Mouse (Mus musculus): ENCODE measurements around the gene Psme2. TPM values are rescaled to one million over a fixed set of nuclear protein-coding genes. Genes with fewer than 3 reads are reported as not detected.
A peak's percentile ranks its signal among the peaks of the same experiment; 100 is the strongest.

Psme2 gene
- total RNA-seq, 2 experiments from 2014 or later = 43.2 to 44.6 TPM

GRCm38 (mm10) chr14:55567496-55567895 is 23.4 kb downstream of the Psme2 start:
- no peak for DNase-seq

DNA sequence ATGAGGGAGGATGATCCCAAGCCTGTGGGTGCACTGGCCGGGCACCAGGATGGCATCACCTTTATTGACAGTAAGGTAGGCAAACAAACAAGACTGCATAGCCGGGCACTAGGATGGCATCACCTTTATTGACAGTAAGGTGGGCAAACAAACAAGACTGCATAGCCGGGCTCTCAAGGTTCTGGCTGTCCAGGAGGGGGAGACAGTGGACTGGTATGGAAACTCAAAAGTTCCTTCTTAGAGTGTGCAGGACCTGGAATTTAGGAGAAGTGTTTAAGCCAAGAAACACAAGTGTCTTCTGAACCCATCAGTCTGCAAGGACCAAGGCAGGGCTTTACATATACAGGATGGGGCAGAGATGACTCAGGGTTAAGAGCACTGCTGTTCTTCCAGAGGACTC is 25.2 kb downstream of the Psme2 start:
- no peak for DNase-seq

DNA sequence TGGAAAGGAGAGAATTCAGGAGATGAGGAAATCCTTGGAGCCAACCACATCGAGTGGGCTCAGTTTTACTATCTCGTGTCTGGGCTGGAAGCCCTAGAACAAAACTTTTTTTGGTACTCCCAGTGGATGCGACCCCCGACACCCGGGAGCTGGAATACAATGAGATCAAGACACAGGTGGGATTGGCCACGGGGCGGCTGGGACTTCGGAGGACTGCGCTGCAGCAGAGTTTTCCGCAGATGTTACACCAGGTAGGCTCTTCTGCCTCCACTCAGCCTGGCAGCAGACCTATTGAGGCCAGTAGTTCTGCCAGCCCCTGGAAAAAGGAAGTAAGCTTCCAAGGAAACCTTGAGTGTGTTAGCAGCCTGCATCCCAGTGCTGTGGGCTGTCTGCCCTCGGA is 27.7 kb downstream of the Psme2 start:
- DNase-seq = no peak

GRCm38 (mm10) chr14:55561860-55562259 is 29.1 kb downstream of the Psme2 start:
- no peak for DNase-seq

GRCm38 (mm10) chr14:55560202-55561073 is 30.5 kb downstream of the Psme2 start, which contains the start of gene A730061H03Rik:
A730061H03Rik (minus strand) TSS chr14:55560406.
- peak; percentile 98 to 99 for DNase-seq

DNA sequence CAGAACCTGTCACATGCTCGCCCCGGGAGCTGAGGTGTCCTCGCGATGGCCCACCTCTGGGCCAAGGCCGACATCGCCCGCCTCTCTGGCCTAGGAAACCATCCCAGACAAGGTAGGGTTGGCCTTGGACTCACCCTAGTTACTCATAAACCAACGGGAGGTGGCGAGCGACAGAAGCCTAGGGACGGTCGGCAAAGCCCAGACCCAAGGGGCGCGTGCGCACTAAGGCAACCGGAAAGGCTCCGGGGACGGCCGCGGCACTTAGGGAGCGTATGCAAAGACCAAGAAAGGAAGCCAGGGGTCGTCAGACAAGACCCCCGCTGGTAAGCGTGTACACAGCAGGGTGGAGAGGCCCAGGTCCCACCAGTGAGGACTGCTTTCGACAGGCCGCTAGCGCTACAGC is 31.1 kb downstream of the Psme2 start, which contains the start of gene Dcaf11:
Gene Dcaf11 (plus strand): TSS at position 208 of the 403 bp plus-strand sequence.
- peak; percentile 85 to 86 for DNase-seq

DNA sequence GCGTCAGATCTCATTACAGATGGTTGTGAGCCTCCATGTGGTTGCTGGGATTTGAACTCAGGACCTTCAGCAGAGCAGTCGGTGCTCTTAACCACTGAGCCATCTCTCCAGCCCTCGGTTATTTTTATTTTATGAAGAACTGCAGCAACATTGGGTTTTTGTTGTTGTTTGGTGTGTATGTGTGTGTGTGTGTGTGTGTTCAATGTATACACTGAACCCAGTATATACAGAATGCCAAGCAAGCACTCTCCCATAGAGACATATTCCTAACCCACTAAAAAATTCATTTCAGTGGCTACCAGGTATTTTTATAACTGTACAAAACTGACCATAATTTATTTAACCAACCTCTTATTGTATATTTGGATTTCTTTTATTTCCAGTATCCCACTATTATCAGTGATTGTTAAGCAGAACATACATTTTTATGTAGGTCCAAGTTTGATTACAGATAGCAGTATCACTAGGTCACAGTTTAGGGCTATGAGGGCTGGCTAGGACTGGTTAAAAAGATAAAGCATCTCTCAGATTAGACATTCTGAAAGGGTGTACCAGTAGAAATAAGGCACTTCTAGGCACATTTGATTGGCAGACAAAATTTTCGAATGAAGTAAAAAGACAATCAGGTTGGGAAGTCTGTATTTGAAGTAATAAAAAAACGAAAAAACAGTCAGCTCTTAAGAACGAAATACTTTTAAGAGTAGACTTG is 32.0 kb downstream of the Psme2 start:
- no peak for DNase-seq

DNA sequence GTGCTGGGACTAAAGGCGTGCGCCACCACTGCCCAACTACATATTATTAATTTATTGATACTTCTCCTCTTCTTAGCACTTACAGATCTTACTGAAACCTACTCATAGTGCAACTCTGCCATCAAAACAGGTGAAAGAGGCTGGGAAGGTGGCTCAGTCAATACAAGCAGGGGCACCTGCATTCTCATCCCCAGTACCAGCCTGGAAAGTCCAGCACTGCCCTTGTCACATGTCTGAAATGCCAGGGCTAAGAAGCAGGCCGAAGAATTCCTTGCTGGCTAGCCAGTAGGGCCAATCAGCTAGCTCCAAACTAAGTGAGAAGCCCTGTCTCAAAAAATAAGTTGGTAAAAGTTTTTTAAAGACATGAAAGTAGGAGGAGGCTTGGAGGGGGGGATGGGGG is 33.3 kb downstream of the Psme2 start:
- DNase-seq = no peak

DNA sequence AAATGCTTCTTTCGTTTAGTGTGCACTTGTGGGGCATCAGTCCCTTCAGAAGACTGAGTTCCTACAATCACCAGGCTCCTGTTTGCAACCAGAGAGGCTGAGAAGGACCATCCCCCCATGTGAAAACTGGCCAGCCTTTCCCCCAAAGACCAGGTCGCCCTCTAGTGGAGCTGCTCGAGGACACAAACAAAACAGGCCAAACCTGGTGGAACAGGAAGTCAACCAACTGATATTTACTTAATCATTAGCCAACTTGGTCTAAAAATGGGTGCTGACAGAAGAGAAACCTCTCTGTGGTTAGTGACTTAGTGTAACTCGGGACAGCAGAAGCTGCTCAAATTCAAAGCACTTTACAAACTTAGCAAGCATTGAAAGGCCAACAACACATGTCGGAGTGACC is 33.9 kb downstream of the Psme2 start:
- peak; percentile 70 to 72 for DNase-seq

DNA sequence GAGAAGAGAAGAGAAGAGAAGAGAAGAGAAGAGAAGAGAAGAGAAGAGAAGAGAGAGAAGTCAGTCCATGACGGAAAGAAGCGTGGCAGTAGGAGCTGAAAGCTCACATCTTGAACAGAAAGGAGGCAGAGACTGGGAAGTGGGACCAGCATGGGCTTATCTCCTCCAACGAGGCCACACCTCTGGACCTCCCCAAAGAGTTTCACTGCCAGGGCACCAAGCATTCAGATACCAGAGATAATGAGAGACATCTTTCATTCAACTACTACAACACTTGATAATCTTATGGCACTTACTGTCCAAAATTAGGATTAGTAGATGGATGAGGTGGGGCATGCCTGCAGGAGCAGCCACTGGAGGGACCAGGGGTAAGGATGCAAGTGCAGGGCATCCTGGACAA is 35.1 kb downstream of the Psme2 start:
- no peak for DNase-seq

DNA sequence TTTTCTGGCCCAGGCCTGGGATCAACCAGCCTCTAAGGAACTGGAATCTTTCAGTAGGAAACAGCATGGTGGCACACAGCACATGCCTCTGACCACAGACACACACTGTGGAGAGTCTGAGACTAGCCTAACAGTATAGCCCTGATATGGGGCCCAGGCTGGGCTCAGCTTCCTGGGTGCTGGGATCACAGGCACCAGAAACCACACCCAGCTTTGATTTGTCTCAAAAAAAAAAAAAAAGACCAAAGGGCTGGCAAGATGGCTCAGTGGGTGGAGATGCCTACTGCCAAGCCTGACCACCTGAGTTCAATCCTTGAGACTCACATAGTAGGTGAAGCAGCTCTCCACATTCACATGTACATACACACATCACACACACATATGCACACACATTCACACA is 36.3 kb downstream of the Psme2 start:
- DNase-seq = no peak

- DNase-seq = no peak
These were observed 39.1 kb downstream of the Psme2 start for GRCm38 (mm10) chr14:55551794-55552193.

DNA sequence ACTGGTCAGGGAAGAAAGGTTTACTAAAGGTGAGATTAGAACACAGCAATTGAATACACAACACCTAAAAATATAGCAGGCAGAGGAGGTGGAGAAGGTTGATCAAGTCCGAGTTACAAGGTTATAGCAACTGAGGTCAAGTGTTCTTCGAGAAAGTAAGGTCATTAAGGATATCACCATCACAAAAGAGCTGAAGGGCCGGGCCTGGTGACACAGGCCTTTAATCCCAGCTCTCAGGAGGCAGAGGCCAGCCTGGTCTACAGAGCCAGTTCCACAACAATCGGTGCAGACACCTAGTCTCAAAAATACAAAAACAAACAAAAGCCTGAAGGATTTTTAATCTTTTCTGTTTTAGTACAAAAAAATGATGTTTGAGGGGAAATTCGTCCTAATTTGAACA is 39.6 kb downstream of the Psme2 start:
- no peak for DNase-seq

DNA sequence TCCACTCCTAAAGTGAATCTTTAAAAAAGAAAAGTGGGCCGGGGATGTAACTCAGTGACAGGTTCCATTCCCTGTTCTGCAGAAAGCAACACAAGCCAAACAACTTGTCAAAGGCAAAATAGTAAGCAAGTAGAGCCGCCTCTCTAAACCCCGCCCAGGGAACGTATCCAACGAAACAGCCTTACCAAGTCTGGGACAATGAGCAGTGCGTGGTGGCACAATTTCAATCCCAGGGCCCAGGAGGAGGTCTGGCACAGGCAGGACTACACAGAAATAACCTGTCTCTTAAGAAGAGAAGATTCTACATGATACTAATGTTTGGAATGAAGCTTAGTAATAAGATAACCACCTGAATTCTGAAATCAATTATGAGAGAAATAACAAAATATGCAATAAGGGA is 40.7 kb downstream of the Psme2 start:
- no peak for DNase-seq

DNA sequence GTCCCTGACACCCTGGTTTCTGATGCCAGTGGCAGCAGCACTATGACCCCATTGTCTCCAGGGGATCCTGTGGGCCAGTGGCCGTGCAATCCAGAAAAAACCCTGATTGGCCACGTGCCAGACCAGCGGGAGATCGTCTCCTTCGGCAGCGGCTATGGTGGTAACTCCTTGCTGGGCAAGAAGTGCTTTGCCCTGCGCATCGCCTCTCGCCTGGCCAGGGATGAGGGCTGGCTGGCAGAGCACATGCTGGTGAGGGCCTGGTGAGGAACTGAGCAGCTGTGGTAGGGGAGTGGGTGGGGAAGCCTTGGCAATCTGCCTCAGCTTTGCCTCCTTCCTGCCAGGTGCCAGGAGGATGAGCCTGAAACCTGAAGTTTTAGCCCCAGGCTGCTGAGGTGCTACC is 46.6 kb downstream of the Psme2 start:
- no peak for DNase-seq

GRCm38 (mm10) chr14:55542268-55542667 is 48.6 kb downstream of the Psme2 start:
- no peak for DNase-seq

- DNase-seq = peak; percentile 75 to 76
These were observed 50.1 kb downstream of the Psme2 start for GRCm38 (mm10) chr14:55540787-55541321.

DNA sequence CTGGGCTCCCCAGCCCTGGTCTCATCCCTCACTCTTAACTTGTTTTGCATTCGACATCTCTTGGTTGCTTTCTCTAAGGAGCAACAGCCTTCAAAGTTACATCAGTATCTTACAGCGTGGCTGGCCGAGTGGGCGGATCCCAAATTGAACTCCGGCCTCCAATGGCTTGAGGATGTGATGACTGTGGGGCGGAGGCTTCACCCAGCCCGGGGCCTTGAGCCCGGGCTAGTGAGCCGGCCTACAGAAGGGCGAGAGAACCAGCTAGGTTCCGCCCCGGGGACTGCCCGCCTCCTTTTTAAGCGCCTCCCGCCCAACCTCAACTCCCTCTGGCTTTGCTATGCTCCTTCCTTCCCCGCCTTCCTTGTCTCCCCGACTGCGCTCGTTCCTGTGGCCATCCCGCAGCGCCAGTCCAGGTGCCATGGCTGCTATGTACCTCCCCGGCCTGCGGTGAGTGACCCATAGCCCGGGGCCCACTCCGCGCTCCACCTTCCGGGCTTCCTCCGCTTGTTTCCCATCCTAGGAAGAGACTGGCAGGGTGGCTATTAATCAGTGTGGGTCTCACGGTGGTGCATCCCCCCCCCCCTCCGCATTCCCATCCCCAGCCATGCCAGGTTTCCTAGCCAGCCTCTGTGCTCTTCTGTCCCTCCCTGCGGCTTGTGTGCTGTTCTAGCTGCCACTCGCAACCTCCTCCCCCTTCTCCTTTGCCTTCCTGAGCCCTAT is 50.7 kb downstream of the Psme2 start, which contains the start of gene Pck2:
Gene Pck2 (plus strand): TSS at position 200 of the 720 bp plus-strand sequence.
- DNase-seq = peak; percentile 73 to 78

All from layer of hippocampus, postnatal 36 days (tissue).